Mouse (Mus musculus): ENCODE measurements around the gene Fam219b. TPM values are rescaled to one million over a fixed set of nuclear protein-coding genes. Genes with fewer than 3 reads are reported as not detected.

Fam219b gene
- polyA plus RNA-seq, 1 experiment, result 9.5 TPM

DNA sequence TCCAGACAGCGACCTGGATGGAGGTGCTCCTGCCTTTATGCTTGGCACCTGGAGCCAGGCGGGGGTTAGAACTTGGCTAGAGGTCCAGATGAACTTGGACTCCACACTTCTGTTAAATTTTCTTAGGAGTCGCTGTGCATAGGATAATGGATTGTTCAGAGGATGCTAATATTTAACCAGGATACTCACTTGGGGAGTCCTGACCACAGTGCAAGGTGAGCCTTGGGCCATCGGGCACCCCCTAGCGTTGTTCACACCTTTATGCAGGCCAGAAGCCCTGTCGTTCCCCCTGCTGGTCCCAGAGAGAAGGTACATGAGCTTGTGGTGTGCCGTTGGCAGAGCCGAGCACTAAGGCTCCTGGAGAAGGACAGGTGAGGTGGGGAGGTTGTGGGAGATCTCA is 29.5 kb downstream of the Fam219b start:
- TF ChIP-seq POLR2A (IDR thresholded peaks at IDR 0.05; ENCODE audit: extremely low read depth, insufficient read depth, low read length), result no peak
- TF ChIP-seq CTCF (IDR thresholded peaks at IDR 0.05; ENCODE audit: extremely low read depth, insufficient read depth, low read length), result no peak
- H3K27ac ChIP-seq (ENCODE audit: insufficient read depth, low read length), result peak overlapping the region; percentile 22; the same call in 1 of the 2 replicates
- H3K4me3 ChIP-seq (ENCODE audit: insufficient read depth, low read length), result no peak overlapping the region
- H3K4me1 ChIP-seq (ENCODE audit: control insufficient read depth, insufficient read depth, low read length), result peaks cover 12% of the 10 kb centered on the region

DNA sequence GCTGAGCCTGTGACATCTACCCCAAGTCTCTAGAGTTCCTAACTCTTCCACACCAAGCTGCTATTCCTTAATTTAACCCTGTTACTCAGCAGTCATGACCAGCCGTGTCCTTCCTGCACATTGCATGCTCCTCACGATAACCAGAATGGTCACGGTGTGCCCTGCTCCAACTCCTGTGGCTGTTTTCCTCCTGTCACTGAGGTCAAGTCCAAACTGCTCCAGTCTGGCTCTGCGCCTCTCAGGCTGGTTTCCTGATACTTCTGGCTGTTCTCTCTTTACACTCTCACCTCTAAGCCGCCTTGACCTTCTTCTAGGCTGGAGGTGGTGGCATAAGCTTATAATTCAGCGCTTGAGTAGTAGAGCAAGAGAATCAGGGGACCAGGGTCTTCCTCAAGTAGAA is 31.2 kb downstream of the Fam219b start:
- TF ChIP-seq POLR2A (IDR thresholded peaks at IDR 0.05; ENCODE audit: extremely low read depth, insufficient read depth, low read length) (no peak), CTCF (IDR thresholded peaks at IDR 0.05; ENCODE audit: extremely low read depth, insufficient read depth, low read length) (no peak)

DNA sequence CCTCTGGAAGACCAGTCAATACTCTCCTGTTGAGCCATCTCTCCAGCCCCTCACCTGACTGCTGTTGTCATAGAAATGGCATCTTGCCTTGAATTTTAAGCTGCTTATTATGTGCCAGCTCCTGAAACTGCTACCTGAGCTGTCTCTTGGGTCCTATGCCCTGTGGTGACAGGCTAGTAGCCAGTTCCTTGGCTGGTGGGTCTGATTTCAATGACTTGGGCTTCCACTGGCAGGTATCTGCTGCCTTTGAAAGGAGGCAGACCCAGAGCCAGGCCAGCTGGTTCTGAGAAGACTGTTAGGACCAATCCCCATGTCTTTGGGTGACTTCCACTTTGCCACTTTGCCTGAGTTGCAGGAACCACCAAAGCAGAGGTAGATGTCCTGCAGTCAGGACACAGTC is 37.1 kb downstream of the Fam219b start:
- TF ChIP-seq POLR2A (IDR thresholded peaks at IDR 0.05; ENCODE audit: extremely low read depth, insufficient read depth, low read length) (no peak), CTCF (IDR thresholded peaks at IDR 0.05; ENCODE audit: extremely low read depth, insufficient read depth, low read length) (no peak)
- H3K27ac ChIP-seq (ENCODE audit: insufficient read depth, low read length), result no peak overlapping the region
- H3K4me3 ChIP-seq (ENCODE audit: insufficient read depth, low read length), result no peak overlapping the region
- H3K4me1 ChIP-seq (ENCODE audit: control insufficient read depth, insufficient read depth, low read length), result no peaks in the 10 kb centered on the region

More for the DNA sequence above, 31.2 kb downstream of the Fam219b start:
- no peak overlapping the region for H3K27ac ChIP-seq (ENCODE audit: insufficient read depth, low read length)
- H3K4me3 ChIP-seq (ENCODE audit: insufficient read depth, low read length), result no peak overlapping the region
- H3K4me1 ChIP-seq (ENCODE audit: control insufficient read depth, insufficient read depth, low read length), result peaks cover 9% of the 10 kb centered on the region

DNA sequence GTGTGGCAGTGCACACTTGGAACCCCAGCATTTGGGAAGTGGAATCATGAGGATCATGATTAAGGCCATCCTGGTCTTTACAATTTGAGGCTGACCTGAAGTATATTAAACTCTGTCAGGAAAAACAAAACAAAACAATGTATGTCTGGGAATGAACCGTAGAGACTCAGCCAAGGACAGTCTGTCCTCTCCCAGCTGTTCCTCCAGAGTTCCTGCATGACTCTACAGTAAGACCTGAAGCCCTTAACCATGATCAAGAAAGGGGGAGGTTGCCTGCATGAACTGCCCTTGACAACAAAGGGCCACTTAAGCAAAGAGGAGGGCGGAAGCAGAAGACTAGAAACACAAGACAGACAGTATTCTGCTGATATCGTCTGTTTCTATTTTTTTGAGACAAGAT is 38.2 kb downstream of the Fam219b start:
- H3K4me3 ChIP-seq (ENCODE audit: insufficient read depth, low read length), result no peak overlapping the region
- H3K4me1 ChIP-seq (ENCODE audit: control insufficient read depth, insufficient read depth, low read length), result no peaks in the 10 kb centered on the region
- TF ChIP-seq CTCF (IDR thresholded peaks at IDR 0.05; ENCODE audit: extremely low read depth, insufficient read depth, low read length), result no peak
- TF ChIP-seq POLR2A (IDR thresholded peaks at IDR 0.05; ENCODE audit: extremely low read depth, insufficient read depth, low read length), result no peak

DNA sequence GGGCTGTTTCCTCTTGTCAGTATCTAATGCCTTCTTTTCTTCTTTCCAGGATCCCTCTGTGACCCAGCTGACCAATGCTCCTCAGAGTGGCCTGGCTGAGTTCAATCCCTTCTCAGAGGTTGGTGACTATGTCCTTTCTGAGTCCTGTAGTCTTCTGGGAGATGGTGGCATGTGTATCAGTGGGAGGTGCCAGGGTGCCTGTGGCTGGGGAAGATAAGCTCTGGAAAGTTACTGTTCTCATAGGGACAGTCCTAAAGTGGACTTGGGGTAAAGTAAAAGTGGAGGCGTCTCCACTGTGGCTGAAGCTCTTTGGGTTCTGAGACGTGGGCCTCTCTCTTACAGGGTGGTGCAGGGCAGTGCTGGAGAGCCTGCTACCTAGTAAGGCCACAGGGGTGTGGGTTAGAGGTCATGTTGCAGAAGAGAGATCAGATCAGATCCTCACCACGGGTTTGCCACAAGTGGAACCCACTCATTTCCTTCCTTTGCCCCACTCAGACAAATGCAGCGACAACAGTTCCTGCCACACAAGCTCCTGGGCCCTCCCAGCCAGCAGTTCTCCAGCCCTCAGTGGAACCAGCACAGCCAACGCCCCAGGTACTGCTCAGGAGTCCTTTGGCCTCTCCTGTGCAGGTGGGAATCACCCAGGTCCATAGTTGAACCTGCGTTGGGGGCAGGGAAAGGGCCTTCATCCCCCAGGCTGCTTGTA is 40.0 kb downstream of the Fam219b start:
- H3K4me1 ChIP-seq (ENCODE audit: control insufficient read depth, insufficient read depth, low read length), result no peaks in the 10 kb centered on the region
- no peak overlapping the region for H3K4me3 ChIP-seq (ENCODE audit: insufficient read depth, low read length)
- TF ChIP-seq CTCF (IDR thresholded peaks at IDR 0.05; ENCODE audit: extremely low read depth, insufficient read depth, low read length) (no peak), POLR2A (IDR thresholded peaks at IDR 0.05; ENCODE audit: extremely low read depth, insufficient read depth, low read length) (no peak)
- H3K27ac ChIP-seq (ENCODE audit: insufficient read depth, low read length), result no peak overlapping the region

More for the DNA sequence above, 38.2 kb downstream of the Fam219b start:
- no peak overlapping the region for H3K27ac ChIP-seq (ENCODE audit: insufficient read depth, low read length)

DNA sequence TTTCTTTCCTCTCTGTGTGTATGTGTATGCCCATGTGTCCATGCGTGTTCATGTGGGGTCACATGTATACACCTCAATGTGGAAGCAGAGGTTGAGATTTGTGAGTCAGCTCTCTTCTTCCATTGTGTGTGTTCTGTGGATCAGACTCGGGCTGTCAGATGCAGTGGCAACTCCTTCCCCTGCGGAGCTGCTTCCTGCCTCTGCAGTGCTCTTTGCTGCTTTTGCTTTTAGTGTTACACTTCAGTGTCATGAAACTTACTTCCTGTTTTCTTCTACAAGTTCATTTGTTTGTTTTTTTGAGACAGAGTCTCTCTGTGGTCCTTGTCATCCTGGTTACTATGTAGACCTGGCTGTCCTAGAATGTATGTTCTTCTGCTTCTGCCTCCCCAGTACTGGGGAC is 47.7 kb downstream of the Fam219b start:
- TF ChIP-seq CTCF (IDR thresholded peaks at IDR 0.05; ENCODE audit: extremely low read depth, insufficient read depth, low read length) (no peak), POLR2A (IDR thresholded peaks at IDR 0.05; ENCODE audit: extremely low read depth, insufficient read depth, low read length) (no peak)
- Histone ChIP-seq H3K4me1 (ENCODE audit: control insufficient read depth, insufficient read depth, low read length) (no peaks in the 10 kb centered on the region), H3K4me3 (ENCODE audit: insufficient read depth, low read length) (no peak overlapping the region), H3K27ac (ENCODE audit: insufficient read depth, low read length) (no peak overlapping the region)

DNA sequence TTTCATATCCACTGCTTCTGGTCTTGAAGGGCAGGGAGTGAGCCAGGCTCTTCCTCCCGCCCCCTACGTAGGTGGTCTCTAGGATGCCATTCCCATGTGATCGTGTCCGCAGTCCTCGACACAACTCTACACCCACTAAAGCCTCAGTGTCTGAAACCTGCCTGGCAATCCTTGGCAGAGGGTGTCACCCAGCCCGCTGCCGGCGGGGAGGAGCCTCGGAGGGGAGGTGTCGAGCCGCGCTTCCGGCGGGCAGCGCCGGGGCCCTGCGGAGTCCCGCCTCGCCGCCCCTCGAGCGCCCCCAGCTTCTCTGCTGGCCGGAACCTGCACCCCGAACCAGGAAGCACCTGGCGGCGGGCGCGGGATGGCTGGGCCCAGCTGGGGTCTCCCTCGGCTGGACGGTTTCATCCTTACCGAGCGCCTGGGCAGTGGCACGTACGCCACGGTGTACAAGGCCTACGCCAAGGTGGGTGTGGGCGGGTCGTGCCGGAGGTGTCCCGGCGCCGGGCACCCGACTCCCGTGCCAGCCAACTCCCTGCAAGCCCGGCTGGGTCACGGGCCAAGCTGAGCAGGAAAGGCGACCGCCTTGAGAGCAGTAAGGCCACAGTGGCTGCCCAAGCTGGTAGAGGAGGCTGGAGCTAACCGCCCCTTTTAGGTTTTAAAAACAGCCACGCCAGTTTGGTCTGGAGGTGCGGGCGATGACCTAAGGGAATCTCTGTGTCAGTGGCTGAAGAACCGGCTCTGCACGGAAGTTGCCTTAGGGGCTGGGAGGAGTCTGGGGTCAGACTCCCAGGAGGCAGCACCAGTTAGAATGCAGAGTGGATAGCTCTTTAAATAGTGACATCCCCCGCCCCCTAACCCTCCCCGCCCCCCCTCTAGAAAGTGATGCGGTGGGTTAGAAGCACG is 52.1 kb downstream of the Fam219b start, which contains the start of gene Ulk3:
TSS of gene Ulk3 (plus strand) at position 229 of the 903 bp plus-strand sequence.
- Histone ChIP-seq H3K4me1 (ENCODE audit: control insufficient read depth, insufficient read depth, low read length) (no peaks in the 10 kb centered on the region), H3K27ac (ENCODE audit: insufficient read depth, low read length) (peak within 1 kb of the TSS; percentile 71), H3K4me3 (ENCODE audit: insufficient read depth, low read length) (peak within 1 kb of the TSS; percentile 78)
- peak; percentile 49; the same call in 1 of the 2 replicates for TF ChIP-seq POLR2A (IDR thresholded peaks at IDR 0.05; ENCODE audit: extremely low read depth, insufficient read depth, low read length)
- TF ChIP-seq CTCF (IDR thresholded peaks at IDR 0.05; ENCODE audit: extremely low read depth, insufficient read depth, low read length), result no peak

DNA sequence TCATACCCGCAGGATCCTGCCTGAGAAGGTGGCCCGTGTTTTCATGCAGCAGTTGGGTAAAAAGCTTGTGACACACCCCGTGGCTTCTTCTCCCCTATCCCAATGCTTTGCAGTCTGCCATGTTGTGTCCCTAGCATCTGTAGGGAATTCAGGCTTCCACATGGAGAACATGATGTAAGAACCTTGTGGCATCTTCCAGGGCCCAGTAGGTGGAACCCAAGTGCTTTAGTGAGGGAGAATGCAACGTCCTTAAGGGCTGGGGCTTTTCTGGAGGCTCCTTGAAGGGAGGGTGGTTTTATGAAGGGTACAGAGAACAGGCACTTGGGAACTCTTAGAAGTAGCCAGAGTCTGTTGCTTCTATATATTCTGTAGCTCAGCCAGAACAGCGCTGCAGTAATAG is 53.4 kb downstream of the Fam219b start:
- Histone ChIP-seq H3K27ac (ENCODE audit: insufficient read depth, low read length) (no peak overlapping the region), H3K4me1 (ENCODE audit: control insufficient read depth, insufficient read depth, low read length) (no peaks in the 10 kb centered on the region), H3K4me3 (ENCODE audit: insufficient read depth, low read length) (peak overlapping the region; percentile 78)
- TF ChIP-seq CTCF (IDR thresholded peaks at IDR 0.05; ENCODE audit: extremely low read depth, insufficient read depth, low read length) (peak; percentile 51), POLR2A (IDR thresholded peaks at IDR 0.05; ENCODE audit: extremely low read depth, insufficient read depth, low read length) (no peak)

Other genes starting within 250 kb of the Fam219b start
- 22.2 and 22.9 TPM in 2 replicates for gene Ppcdc, start 97.4 kb upstream of the Fam219b start, polyA plus RNA-seq (2012; rRNA removed)
- gene Scamp5, start 69.5 kb upstream of the Fam219b start, polyA plus RNA-seq (2012; rRNA removed), result 376 and 379 TPM in 2 replicates
- 15.1 and 16.0 TPM in 2 replicates for gene Rpp25, start 33.5 kb upstream of the Fam219b start, polyA plus RNA-seq (2012; rRNA removed)
- 384 and 401 TPM in 2 replicates for gene Cox5a, start 16.3 kb upstream of the Fam219b start, polyA plus RNA-seq (2012; rRNA removed)
- 101 and 102 TPM in 2 replicates for gene Mpi, start 15.2 kb downstream of the Fam219b start, polyA plus RNA-seq (2012; rRNA removed)
- gene Scamp2, start 23.4 kb downstream of the Fam219b start, polyA plus RNA-seq (2012; rRNA removed), result 41.7 and 45.2 TPM in 2 replicates
- 54.5 and 59.9 TPM in 2 replicates for gene Ulk3, start 51.9 kb downstream of the Fam219b start, polyA plus RNA-seq (2012; rRNA removed)
- 44.6 and 48.1 TPM in 2 replicates for gene Cplx3, start 68.8 kb downstream of the Fam219b start, polyA plus RNA-seq (2012; rRNA removed)
- gene Lman1l, start 83.2 kb downstream of the Fam219b start, polyA plus RNA-seq (2012; rRNA removed), result not detected in 2 replicates
- gene Csk, start 116.1 kb downstream of the Fam219b start, polyA plus RNA-seq (2012; rRNA removed), result 34.2 and 35.7 TPM in 2 replicates
- not detected in 2 replicates for gene Cyp1a2, start 146.2 kb downstream of the Fam219b start, polyA plus RNA-seq (2012; rRNA removed)
- 0.08 and 0.13 TPM in 2 replicates for gene Cyp1a1, start 150.4 kb downstream of the Fam219b start, polyA plus RNA-seq (2012; rRNA removed)
- gene Edc3, start 171.0 kb downstream of the Fam219b start, polyA plus RNA-seq (2012; rRNA removed), result 12.2 and 13.2 TPM in 2 replicates
- 160 and 166 TPM in 2 replicates for gene Clk3, start 228.3 kb downstream of the Fam219b start, polyA plus RNA-seq (2012; rRNA removed)

Measured in cortical plate, adult 2 months (tissue).